In the genomic region with DNA sequence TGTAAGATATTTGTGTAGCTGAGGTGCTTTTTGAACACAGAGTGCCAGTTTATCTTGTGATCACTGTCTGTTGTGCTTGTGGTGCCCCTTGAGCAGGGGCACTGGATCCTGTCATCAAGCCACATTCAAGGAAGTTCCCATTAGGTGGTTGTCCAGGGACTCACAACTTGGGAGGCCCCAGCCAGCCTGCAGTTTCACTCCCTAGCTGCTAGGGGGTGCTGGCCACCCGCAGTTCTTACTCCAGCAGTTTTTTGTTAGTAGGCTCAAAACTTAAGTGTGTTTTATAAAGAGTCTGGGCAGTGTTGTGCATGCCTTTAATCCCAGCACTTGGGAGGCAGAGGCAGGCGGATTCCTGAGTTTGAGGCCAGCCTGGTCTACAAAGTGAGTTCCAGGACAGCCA, we compare ENCODE assay signal across 9 mouse cellular contexts. TPM values are rescaled to one million over a fixed set of nuclear protein-coding genes. Genes with fewer than 3 reads are reported as not detected.
A peak's percentile ranks its signal among the peaks of the same experiment; 100 is the strongest.
DNase-seq lines count a peak whose midpoint lies in the region; ATAC-seq and TF ChIP-seq lines count a peak whose summit lies in the region.
"Had no signal": no experiment of that assay in that cellular context is flagged by ENCODE, and none has a peak within 500 bp of the region (broad histone marks: within the 10 kb centered on the region; RNA-seq: fewer than 3 reads in every experiment).

No protein-coding gene starts in this region.

- TF ChIP-seq CTCF in liver, embryonic 14.5 days (IDR thresholded peaks at IDR 0.05; ENCODE audit: low read depth): peak; percentile 80

- intact Hi-C loops in gastrocnemius, postnatal 14 days (cut with DNase I; ENCODE audit: low total_unique reads): no loop called here

- H3K4me3 ChIP-seq in forebrain, embryonic 11.5 days (ENCODE audit: low read depth, low read length): no peak overlapping the region
- H3K4me3 ChIP-seq in forebrain, embryonic 16.5 days (replicated peaks; ENCODE audit: low read length): no peak overlapping the region
- no peak overlapping the region for H3K4me3 ChIP-seq in liver, embryonic 14.5 days (ENCODE audit: insufficient read depth in 1 of 2, low read depth in 2 of 2, low read length in 2 of 2)
- H3K4me3 ChIP-seq: heart, embryonic 15.5 days had no signal

- 69% methylated on average over 2 of the region's 2 CpGs for WGBS in forebrain, embryonic 11.5 days
- WGBS in forebrain, embryonic 16.5 days: 71% methylated on average over 2 of the region's 2 CpGs
- 38% methylated on average over 2 of the region's 2 CpGs for WGBS in liver, embryonic 14.5 days (ENCODE audit: insufficient replicate concordance)

- H3K27ac ChIP-seq in forebrain, embryonic 11.5 days (ENCODE audit: low read depth, low read length): no peak overlapping the region
- no peak overlapping the region for H3K27ac ChIP-seq in forebrain, embryonic 16.5 days (ENCODE audit: low read length)
- no peak overlapping the region for H3K27ac ChIP-seq in liver, embryonic 14.5 days
- H3K27ac ChIP-seq: heart, embryonic 15.5 days had no signal

- TF ChIP-seq EP300 in liver, embryonic 14.5 days (IDR thresholded peaks at IDR 0.05; ENCODE audit: low read depth): no peak

- H3K4me2 ChIP-seq in forebrain, embryonic 11.5 days (ENCODE audit: low read depth, low read length, severe bottlenecking): no peak overlapping the region
- no peak overlapping the region for H3K4me2 ChIP-seq in forebrain, embryonic 16.5 days (ENCODE audit: low read length)
- no peak overlapping the region for H3K4me2 ChIP-seq in liver, embryonic 14.5 days (ENCODE audit: low read depth)
- H3K4me2 ChIP-seq: heart, embryonic 15.5 days had no signal

- no peak overlapping the region for H3K9ac ChIP-seq in forebrain, embryonic 11.5 days (ENCODE audit: low read length)
- no peak overlapping the region for H3K9ac ChIP-seq in forebrain, embryonic 16.5 days (replicated peaks; ENCODE audit: low read depth, low read length)
- no peak overlapping the region for H3K9ac ChIP-seq in liver, embryonic 14.5 days (replicated peaks)
- H3K9ac ChIP-seq: heart, embryonic 15.5 days had no signal

- DNase-seq in forebrain, embryonic 11.5 days (ENCODE audit: low spot score): peak; percentile 66
- peak; percentile 8 for DNase-seq in urinary bladder, postnatal 25 days (ENCODE audit: low spot score)
- DNase-seq in urinary bladder, adult 2 months (ENCODE audit: low spot score): no peak
- no peak for DNase-seq in liver, embryonic 14.5 days (ENCODE audit: low read depth in 3 of 3, low spot score in 3 of 3)
- peak; percentile 45 for DNase-seq in thymus, postnatal 14 days
- DNase-seq in gastrocnemius, postnatal 14 days: no peak

- ATAC-seq in forebrain, embryonic 11.5 days (replicated peaks; ENCODE audit: low FRiP score): no peak
- no peak for ATAC-seq in forebrain, embryonic 16.5 days
- ATAC-seq in liver, embryonic 14.5 days (ENCODE audit: insufficient read depth): no peak
- ATAC-seq in activated CD4-positive, CD25-positive, alpha-beta regulatory T cell, adult 4 months: no peak

- no peaks in the 10 kb centered on the region for H3K4me1 ChIP-seq in forebrain, embryonic 11.5 days (replicated peaks; ENCODE audit: control insufficient read depth, insufficient read depth, low read length)
- H3K4me1 ChIP-seq in forebrain, embryonic 16.5 days (replicated peaks; ENCODE audit: control insufficient read depth, insufficient read depth, low read length): no peaks in the 10 kb centered on the region
- no peaks in the 10 kb centered on the region for H3K4me1 ChIP-seq in liver, embryonic 14.5 days (replicated peaks; ENCODE audit: control insufficient read depth in 2 of 2, insufficient read depth in 2 of 2, low read length in 1 of 2)
- H3K4me1 ChIP-seq: heart, embryonic 15.5 days had no signal

- H3K36me3 ChIP-seq in forebrain, embryonic 11.5 days (ENCODE audit: control insufficient read depth, insufficient read depth, low read length): no peaks in the 10 kb centered on the region; the same call in 1 of the 2 replicates
- H3K36me3 ChIP-seq in forebrain, embryonic 16.5 days (ENCODE audit: control insufficient read depth, insufficient read depth): peaks cover 12% of the 10 kb centered on the region
- peaks cover 9% of the 10 kb centered on the region for H3K36me3 ChIP-seq in liver, embryonic 14.5 days (replicated peaks; ENCODE audit: control insufficient read depth, insufficient read depth, low read depth)

- no peaks in the 10 kb centered on the region for H3K9me3 ChIP-seq in forebrain, embryonic 11.5 days (ENCODE audit: control insufficient read depth, low read length)
- H3K9me3 ChIP-seq in forebrain, embryonic 16.5 days (ENCODE audit: control insufficient read depth, low read length): no peaks in the 10 kb centered on the region
- H3K9me3 ChIP-seq in liver, embryonic 14.5 days (ENCODE audit: control insufficient read depth, low read length): no peaks in the 10 kb centered on the region
- H3K9me3 ChIP-seq: heart, embryonic 15.5 days had no signal

- no peaks in the 10 kb centered on the region for H3K27me3 ChIP-seq in forebrain, embryonic 11.5 days (ENCODE audit: control insufficient read depth, insufficient read depth, low read length)
- H3K27me3 ChIP-seq in forebrain, embryonic 16.5 days (replicated peaks; ENCODE audit: control insufficient read depth, insufficient read depth, low read length): no peaks in the 10 kb centered on the region
- no peaks in the 10 kb centered on the region for H3K27me3 ChIP-seq in liver, embryonic 14.5 days (ENCODE audit: control insufficient read depth, insufficient read depth, low read length)
- H3K27me3 ChIP-seq: heart, embryonic 15.5 days had no signal

RNA-seq across cellular contexts. Expression of gene Tsc1, which starts 13.3 kb away (rescaled TPM):
- 27.4 and 32.4 TPM in 2 replicates for polyA plus RNA-seq in forebrain, embryonic 11.5 days (2014; fragmentation: Nextera tagmentation; extraction: Ambion mirVana)
- 32.7 and 42.7 TPM in 2 replicates for polyA plus RNA-seq in forebrain, embryonic 16.5 days (2015; fragmentation: Nextera tagmentation; extraction: Ambion mirVana)
- polyA plus RNA-seq in urinary bladder, adult 2 months (2012; rRNA removed): 11.3 and 13.6 TPM in 2 replicates
- polyA plus RNA-seq in liver, embryonic 14.5 days (2012; rRNA removed): 4.5 and 5.4 TPM in 2 replicates
- 5.3 and 7.5 TPM in 2 replicates for polyA plus RNA-seq in liver, embryonic 14.5 days (2014; fragmentation: Nextera tagmentation; extraction: Ambion mirVana)
- polyA plus RNA-seq in activated CD4-positive, CD25-positive, alpha-beta regulatory T cell, adult 4 months (2017; shearing (Covaris generic)): 10 to 100 TPM; 13.9 to 16.2 TPM
- 10 to 100 TPM; 16.5 to 19.5 TPM for total RNA-seq in gastrocnemius, postnatal 14 days (2021)

RNA-seq across cellular contexts. Expression of gene Gfi1b, which starts 32.5 kb away (rescaled TPM):
- polyA plus RNA-seq in forebrain, embryonic 11.5 days (2014; fragmentation: Nextera tagmentation; extraction: Ambion mirVana): 3.4 and 3.5 TPM in 2 replicates
- not detected in 2 replicates for polyA plus RNA-seq in forebrain, embryonic 16.5 days (2015; fragmentation: Nextera tagmentation; extraction: Ambion mirVana)
- 0.10 and 0.16 TPM in 2 replicates for polyA plus RNA-seq in urinary bladder, adult 2 months (2012; rRNA removed)
- 72.5 and 86.9 TPM in 2 replicates for polyA plus RNA-seq in liver, embryonic 14.5 days (2012; rRNA removed)
- polyA plus RNA-seq in liver, embryonic 14.5 days (2014; fragmentation: Nextera tagmentation; extraction: Ambion mirVana): 89.2 and 107 TPM in 2 replicates
- under 1 TPM; 0.20 to 0.85 TPM for polyA plus RNA-seq in activated CD4-positive, CD25-positive, alpha-beta regulatory T cell, adult 4 months (2017; shearing (Covaris generic))
- total RNA-seq in gastrocnemius, postnatal 14 days (2021): not detected

RNA-seq across cellular contexts. Expression of gene Spaca9, which starts 45.2 kb away (rescaled TPM):
- polyA plus RNA-seq in forebrain, embryonic 11.5 days (2014; fragmentation: Nextera tagmentation; extraction: Ambion mirVana): 1.5 and 2.1 TPM in 2 replicates
- polyA plus RNA-seq in forebrain, embryonic 16.5 days (2015; fragmentation: Nextera tagmentation; extraction: Ambion mirVana): 1.4 and 2.1 TPM in 2 replicates
- polyA plus RNA-seq in urinary bladder, adult 2 months (2012; rRNA removed): 1.4 and 1.8 TPM in 2 replicates
- 1.3 and 2.2 TPM in 2 replicates for polyA plus RNA-seq in liver, embryonic 14.5 days (2012; rRNA removed)
- polyA plus RNA-seq in liver, embryonic 14.5 days (2014; fragmentation: Nextera tagmentation; extraction: Ambion mirVana): 2.0 and 2.5 TPM in 2 replicates
- 1 to 10 TPM in 1 of 2 experiments, not detected in 1; 1.4 TPM for polyA plus RNA-seq in activated CD4-positive, CD25-positive, alpha-beta regulatory T cell, adult 4 months (2017; shearing (Covaris generic))
- total RNA-seq in gastrocnemius, postnatal 14 days (2021): not detected

RNA-seq across cellular contexts. Expression of gene Ak8, which starts 45.7 kb away (rescaled TPM):
- 0.23 and 0.48 TPM in 2 replicates for polyA plus RNA-seq in forebrain, embryonic 11.5 days (2014; fragmentation: Nextera tagmentation; extraction: Ambion mirVana)
- polyA plus RNA-seq in forebrain, embryonic 16.5 days (2015; fragmentation: Nextera tagmentation; extraction: Ambion mirVana): 1.0 and 1.5 TPM in 2 replicates
- polyA plus RNA-seq in urinary bladder, adult 2 months (2012; rRNA removed): 0.77 and 0.92 TPM in 2 replicates
- polyA plus RNA-seq in liver, embryonic 14.5 days (2012; rRNA removed): 0.11 and 0.18 TPM in 2 replicates
- polyA plus RNA-seq in liver, embryonic 14.5 days (2014; fragmentation: Nextera tagmentation; extraction: Ambion mirVana): 0.24 and 0.32 TPM in 2 replicates
- polyA plus RNA-seq in activated CD4-positive, CD25-positive, alpha-beta regulatory T cell, adult 4 months (2017; shearing (Covaris generic)): not detected
- not detected for total RNA-seq in gastrocnemius, postnatal 14 days (2021)

Comparison
In these comparisons a context has a peak if more than half of its experiments do, and no peak if none do; other contexts are left out.
1. DNase-seq: peak in forebrain, embryonic 11.5 days (single experiment), urinary bladder, postnatal 25 days (single experiment) and thymus, postnatal 14 days (single experiment); none in urinary bladder, adult 2 months (single experiment), liver, embryonic 14.5 days (0 of 3) and gastrocnemius, postnatal 14 days (single experiment).
2. RNA of gene Gfi1b, which starts 32.5 kb away (polyA plus RNA-seq): 72.5 to 107 TPM in liver, embryonic 14.5 days; 3.4 to 3.5 TPM in forebrain, embryonic 11.5 days, 0.20 to 0.85 TPM in activated CD4-positive, CD25-positive, alpha-beta regulatory T cell, adult 4 months, 0.10 to 0.16 TPM in urinary bladder, adult 2 months and not detected in forebrain, embryonic 16.5 days; every median in the first group is over 10 times any median in the second.